Mouse (Mus musculus) 3134 (cell line): ENCODE data around the gene Chd3.
A peak's percentile ranks its signal among the peaks of the same experiment; 100 is the strongest.

Experiments
- DNase-seq: peaks from one replicate; pipeline ENCODE4 v3.0.0-alpha.2; 2011; ENCODE audit warnings: low spot score; ENCODE audit not compliant: insufficient read length; ENCODE audit errors: extremely low read depth

Gene Chd3

DNA sequence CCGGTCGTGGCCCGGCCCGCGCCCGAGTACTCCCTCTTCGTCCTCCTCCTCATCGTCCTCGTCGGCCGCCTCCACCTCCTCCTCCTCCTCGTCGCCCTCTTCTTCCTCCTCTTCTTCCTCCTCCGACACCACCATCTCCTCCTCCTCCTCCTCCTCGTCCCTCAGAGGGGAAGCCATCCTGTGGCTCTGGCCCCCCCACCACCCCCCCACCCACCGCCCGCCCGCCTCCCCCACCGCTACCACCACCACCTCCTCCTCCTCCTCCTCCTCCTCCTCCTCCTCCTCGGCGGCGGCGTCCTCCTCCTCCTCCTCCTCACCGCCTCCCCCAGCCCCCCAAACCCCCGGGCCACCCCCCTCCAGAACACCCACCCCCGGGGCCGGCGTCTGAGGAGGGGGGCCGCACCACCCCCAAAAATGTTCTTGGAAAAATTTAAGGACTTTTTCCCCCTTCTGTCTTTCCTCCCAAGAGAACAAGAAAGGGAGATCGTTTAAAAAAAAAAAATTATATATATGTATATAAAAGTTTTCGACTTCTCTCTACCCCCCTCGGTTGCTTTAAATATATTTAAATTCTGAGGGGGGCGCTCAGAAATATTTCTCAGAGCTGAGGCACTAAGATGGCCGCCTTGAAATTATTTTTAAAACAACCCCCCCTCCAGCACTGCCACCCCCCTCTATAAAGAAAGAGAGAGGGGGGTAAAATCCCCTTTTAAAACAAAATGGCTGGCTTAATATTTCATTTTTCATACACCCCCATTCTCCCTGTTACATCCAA lies at the start of gene Chd3:
Gene Chd3 (minus strand): TSS at position 192 of the 775 bp plus-strand sequence.
- DNase-seq = no peak

DNA sequence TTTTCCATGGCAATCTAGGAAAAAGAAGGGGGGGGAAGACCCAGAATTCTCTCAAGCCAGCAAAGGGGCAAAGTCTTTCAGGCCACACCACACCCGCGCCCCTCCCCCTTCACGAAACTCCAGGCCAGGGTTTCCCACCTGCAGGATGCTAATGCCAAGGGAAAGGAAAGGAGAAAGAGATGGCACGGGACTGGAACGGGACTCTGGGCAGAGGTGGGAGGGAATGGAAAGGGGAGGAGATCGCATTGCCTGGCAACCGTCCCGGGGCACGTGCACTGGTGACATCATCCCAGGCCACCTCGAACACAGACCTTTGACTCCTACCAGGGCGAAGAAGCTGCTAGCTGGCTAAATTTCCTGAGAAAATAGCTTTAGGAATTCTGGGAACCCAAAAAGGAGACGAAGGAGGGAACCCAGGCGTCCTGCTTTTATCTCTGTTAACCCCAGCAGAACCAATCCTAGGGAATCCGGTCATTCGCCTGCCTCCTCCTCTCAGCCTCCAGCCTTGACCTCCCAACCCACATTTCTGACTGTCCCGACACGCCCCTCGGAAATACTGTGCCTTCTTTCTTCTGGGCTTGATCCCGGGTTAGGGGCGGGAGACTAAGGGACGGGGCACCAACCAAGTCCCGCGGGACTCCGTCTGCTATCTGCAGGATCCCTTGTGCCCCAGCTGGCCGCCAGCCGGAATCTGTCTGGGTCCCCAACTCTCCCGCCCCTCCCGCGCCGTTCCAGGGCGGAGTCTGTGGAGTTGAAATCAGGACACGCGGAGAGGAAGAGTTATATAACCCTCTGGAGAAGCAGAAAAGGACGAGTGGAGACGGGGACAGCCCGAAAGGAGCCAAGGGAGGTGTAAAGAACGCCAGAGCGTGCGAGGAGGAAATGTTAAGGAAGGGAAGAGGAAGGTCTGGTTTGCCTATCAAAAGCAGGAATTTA lies 48.5 kb upstream of the Chd3 start:
- peak; percentile 90 for DNase-seq

DNA sequence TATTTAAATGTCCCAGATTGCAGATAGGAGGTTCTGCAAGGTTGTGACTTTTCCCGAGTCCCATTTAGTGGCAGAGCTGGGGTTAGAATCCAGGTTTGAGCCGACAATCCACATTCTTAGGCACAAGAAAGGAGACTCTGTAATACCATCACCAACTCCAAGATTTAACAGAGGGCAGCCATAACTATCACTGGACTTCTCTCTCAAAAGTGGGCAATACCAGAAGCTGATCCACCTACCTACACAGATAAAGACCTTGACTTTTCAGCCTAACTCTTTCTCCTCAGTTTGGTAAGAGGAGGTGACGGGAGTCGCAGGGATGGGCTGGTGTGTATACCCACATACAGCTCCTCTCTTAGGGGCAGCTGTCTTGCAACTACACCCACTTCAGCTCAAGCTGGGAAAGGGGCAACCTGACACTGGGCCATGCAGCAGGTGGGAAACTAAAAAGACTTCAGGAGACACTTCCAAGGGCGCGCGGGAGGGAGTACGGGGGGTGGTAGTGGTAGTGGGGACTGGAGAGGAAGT lies 47.8 kb upstream of the Chd3 start:
- no peak for DNase-seq

DNA sequence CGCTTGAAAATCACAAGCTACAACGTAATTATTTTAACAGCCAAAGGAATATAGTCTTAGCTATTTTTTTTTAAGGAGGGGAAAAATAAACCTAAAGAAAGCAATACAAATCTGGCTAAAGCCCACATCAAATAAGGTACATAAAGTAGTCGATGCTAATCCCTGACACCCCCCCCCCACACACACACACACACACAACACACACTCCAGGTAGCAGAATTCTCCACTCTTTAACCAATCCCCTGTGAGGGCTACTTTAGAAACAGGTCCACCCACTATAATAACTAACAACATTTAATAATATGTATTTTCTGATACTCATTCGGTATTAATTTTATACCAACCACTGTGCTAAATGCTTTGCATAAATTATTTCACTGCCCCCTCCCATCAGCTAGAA lies 47.3 kb upstream of the Chd3 start:
- no peak for DNase-seq

DNA sequence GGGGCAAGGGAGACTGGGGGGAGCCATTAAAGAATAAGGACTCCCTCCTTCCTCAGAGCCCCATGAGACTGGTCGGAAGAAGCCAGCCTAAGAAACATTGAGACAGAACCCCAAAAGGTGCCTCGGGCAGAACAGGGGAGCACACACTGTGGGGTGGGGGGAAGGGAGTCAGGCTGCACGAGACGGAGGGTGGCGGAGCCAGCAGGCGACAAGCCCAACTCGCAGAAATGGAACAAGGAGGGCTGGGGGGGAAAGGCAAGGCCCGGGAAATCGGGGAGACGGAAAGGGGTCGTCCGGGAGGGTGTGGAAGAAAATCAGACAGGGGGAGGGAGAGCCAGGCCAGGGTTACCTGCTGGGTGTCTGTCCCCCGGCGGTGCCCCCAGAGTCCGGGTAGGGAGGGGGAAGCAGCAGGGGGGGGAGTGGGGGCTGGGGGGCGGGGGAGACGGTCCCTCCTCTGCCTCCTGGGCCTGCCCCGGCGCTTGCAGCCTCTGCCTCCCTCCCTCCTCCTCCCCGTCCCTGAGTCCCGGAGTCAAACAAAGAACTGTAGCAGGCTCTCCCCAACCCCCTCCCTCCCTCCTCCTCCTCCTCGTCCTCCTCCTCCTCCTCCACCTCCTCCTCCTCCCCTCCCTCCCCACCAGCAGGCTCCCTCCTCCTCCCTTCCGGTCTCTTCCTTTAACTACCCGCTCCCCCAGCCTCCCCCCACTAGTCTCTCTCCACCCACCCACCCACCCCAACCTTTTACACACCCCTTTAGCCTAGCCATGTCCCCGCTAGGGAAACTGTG lies 46.7 kb upstream of the Chd3 start:
- DNase-seq = no peak

DNA sequence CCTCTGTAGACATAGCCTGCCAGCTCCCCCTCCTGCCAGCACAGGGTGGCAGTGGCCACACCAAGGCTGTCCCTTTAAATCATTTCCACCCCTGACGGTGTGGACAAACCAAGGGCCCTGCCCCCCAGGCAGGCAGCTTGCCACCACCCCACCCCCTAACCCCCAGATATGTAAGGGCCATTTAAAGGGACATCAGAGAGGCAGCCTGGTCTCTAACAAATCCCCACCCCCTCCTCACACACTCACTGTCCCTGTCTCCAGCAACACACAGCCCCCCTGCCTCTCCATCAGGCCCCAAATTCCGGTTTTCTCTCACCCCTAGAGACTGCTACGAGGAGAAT lies 46.1 kb upstream of the Chd3 start:
- peak; percentile 66 for DNase-seq

DNA sequence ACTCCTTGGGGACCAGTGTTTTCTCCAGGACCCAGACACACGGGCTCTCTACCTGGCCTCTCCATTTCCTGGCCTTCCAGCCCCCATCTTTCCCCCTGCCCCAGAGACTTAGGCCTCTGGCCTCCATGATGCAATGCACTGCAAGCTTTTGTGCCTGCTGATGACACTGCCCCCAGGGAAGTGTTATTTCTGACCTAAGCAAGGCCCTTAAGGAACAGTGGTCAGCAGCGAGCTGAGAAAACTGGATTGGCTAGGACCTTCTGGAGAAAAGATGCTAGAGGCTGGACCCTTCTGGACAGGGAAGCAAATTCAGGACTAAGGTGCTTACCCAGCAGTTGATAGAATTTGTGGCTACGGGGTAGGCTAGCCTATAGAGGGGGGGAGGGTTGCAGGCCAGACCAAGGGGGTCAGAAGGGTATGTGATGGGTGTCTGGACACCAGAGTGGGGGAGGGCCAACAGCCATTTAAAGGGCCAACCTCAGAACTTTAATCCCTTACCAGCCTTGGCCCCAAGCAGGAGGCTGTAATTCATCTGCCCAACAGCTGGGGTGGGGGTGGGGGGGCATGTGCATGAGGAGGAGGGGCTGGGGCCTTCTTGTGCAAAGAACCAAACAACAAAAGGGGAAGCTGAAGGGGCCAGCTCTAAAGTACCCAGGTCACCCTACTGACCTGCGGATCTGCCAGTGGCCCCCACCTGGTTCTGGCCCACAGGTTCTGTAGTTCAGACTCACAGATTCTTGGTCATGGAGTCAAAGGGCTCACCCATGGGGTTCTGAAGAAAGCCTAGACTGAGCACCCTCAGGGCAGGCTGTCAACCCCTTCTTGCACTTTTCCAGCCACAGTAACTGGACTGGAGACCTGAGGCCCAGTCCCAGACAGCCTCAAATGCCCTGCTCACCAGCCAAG lies 45.5 kb upstream of the Chd3 start:
- DNase-seq = no peak

DNA sequence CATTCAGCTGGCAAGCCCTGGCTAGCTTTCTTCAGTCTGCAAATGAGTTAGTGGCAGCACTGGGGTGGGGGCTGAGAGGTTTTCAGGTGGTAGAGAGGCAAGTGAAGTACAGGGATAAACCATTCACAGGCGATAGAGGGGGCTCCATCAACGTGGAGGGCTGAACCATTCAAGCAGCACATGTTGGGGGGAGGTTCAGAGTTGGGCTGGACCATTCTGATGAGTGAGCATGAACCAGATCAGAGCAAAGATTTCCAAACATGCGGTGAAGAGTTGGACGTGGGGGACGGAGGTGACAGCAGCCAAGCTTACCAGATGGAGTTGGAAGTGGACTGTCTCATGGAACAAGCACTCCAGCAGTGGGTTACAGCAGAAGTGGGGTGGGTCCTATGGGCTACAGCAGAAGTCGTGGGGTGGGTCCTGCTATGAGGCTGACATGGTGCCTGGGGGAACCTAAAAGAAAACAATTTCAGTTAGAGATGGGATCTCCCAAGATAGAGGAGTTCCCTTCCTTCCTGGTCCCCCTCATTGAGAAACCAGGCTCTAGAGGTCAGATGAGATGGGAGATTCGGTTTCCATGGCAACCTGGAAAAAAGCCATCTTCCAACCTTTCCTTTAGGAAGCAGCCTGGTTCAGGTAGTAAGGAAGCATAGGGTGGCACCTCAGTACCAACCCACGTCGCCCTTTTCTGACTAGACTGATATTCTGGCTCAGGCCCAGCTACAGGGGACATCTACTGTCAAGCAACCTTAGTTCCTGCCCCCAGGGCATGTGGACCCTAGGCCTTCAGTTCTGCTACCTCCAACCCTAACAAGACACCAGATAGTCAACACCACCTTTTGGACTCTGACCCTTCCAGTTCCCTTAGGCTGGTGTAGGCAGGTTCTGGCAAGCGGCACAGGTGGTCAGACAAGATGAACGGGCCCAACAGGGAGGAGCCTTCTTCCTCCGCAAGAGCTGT lies 44.3 kb upstream of the Chd3 start, which contains the start of gene Kdm6b:
Gene Kdm6b (minus strand): TSS at position 455 of the 961 bp plus-strand sequence.
- DNase-seq = no peak

DNA sequence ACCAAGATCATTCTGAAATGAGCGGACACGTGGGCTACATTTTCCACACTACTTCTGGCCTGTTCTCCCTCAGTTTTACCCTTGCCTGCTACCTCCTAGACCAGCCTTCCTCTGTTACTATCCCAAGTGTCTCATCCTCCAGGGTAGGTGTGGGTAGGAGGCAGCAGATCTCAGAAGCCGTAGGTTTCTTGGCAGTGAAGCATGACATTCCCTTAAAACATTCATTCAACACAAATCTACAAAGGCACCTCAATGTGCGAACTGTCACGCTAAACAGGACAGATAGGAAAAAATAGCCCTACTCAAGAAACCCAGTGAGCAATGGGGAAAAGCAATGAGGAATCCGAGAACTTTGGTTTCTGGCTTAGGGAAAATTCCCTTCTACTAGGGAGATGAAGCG lies 43.3 kb upstream of the Chd3 start:
- DNase-seq = no peak

DNA sequence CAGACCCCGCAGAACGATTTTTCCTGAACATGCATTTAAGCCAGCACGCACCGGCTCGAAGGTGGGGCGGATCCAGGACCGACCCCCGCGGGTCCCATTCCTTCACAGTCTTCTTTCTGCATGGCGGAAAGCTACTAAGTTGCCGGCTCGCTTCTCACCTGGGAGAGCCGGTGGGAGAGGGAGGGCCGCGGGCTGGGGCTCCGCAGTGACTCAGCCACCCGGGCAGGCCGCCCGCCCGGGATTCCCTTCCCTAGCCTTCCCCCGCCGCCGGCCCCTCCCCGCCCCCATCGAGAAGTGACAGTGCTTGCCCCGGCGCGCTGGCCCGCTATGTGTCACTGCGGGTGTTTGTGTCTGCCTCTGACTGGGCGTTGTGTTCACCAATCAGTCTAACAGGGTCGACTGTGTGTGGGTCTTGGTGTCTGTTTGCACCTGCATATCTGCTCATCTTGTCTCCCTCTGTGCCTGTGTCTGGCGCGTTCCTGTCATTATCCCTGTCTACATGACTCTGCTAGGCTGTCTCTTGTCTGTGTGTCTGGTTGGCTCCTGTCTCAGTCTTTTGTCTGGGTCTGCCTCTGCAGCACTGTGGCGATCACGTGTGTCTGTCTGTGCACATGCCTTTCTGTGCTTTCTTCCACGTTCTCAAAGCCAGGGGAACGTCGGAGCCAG lies 42.5 kb upstream of the Chd3 start:
- peak; percentile 87 for DNase-seq

DNA sequence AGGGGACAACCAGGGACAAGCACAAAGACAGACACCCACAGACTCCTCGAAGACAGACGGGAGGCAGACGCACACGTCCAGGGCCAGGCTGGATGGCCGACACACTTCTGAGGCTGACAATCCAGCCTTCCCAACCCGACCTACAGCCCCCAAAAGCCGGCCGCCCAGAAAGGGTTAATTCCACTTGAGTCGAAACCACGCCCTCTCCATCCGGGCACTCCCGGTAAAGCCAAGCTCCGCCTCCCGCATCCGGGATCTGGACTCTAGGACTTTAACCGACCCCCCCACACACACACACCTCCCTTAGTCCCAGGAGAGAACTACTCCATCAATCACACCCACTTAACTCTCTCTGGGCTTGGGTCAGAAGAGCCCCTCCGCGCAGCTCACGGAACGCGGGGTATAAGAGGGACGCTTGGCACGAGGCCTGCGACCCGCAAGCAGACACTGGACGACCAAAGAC lies 41.9 kb upstream of the Chd3 start:
- peak; percentile 96 for DNase-seq

DNA sequence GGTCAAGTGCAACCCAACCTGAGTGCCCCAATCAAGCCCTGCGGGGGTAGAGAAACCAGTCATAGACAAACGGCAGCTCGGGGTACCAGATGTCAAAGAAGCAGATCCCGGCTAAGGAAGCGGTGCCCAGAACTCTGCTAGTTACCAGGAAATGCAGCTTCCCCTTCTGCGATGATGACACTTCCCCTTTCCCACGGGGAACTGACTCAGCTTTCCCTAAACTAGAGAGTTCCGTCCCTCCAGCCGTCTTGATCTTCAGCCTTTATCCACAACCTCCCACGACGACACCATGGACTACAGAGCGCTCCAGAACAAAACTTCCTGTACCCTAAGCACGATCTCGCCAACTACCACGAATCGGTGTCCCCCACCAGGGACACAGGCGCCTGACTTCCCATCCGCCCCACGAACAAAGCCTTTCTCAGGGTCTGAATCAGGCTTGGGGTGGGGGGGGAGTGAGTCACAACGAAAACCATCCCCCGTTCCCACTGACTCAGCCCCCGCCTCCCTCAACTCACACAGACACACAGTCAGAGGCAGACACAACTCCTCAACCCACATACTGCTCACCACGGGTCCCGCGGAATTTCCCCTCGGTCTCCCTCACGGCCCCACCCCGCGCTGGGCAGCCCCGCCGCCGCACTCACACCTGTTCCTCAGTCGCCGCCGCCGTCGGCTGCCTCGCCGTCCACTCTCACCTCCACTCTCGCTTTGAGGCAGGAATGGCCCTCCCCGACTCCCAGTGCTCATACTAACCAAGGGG lies 41.3 kb upstream of the Chd3 start:
- no peak for DNase-seq

DNA sequence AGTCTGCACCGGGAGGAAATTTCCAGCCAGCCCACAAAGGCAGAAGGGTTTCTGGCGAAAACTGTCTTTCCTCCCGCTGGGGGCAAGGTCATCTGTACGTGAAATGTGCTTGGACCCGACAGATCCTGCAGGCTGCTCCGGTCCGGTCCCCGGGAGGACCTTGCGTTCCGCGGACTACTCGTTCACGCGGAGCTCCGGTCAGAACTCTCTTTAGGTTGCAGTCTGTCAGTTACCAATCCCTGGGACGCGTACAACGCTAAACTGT lies 40.8 kb upstream of the Chd3 start:
- DNase-seq = no peak

DNA sequence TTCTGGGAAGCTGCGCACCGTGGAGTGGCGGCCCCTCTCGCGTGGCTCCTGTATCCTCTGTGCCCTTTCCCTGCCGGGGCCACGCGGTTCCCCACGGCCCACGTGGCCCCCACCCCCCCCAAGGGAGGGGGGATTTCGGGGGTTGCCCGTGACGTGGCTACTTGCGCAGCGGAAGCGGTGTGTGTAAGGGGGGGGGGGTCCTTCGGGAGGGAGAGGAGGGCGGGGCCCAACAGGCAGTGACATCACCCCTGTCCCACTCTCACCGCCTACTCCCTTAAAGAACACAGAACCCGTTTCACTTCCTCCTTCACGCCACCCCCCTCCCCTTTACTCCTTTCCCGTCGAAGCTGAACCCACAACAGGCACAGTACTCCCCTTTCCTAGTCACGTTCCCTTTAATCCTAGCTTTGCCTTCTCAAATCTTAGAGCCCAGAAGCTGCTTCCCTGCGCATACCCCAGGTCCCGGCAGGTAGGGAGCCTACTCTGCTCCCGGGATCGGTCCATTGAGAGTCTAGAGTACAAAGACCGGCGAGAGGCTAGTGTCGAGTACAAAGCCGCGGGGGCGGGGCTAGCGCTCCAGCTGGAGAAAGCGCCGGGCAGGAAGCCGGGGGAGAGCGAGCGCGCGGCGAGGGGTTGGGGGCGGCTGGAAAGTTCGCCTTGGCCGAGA lies 40.3 kb upstream of the Chd3 start:
- peak; percentile 86 for DNase-seq

DNA sequence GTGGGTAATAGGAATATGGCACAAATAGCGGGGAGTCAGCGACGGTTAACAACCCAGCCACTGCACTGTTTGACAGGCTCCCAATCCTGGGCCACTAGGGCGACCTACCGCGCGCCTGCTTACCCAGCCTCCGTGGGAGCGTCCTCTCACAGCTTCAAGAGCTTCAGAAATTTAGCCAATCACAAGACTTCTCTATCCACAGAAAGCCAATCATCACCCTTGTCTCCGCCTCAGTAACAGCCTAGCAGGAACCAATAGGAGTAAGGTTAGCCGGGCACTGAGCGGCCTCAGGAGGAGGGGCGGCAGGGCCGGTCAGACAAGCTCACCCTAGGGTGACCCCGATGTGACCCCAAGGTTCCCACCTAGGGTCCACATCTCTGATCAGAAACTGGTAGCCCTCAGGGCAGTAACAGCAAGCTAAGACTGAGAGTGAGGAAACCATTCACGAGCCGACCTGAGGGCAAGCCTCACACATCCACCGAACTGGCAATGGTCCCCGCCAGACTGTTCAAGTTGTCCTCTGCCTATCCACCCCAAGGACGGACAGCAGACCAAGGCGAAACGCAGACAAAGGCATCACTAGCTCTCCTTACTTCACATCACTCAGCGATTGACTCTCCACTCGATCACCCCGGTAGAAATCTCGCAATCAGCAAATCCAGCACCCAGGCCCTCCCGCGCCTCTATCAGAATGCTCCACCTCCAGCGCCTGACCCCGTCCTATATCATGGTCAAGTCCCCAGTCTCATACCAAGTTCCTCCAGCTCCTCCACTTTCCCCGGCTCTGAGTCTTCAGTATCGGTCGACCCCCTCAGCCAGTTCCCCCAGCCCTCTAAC lies 39.6 kb upstream of the Chd3 start:
- DNase-seq = peak; percentile 88

DNA sequence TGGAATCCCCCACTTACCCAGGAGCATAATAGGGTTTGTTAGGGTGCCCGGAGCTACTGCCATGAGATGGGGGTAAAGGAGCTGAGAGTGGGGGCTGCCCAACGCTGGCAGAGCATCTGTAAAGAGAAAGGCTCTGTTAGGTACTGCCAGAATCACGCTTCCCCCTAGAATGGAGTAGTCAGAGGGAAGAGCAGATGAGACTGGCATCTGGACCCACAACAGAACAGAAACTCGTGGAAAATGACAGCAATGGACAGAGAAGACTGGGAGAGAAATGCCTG lies 38.5 kb upstream of the Chd3 start:
- DNase-seq = no peak
